Mouse (Mus musculus): ENCODE measurements around the gene Cbx2.

Gene Cbx2

GRCm38 (mm10) chr11:119017506-119017905 is 5.3 kb upstream of the Cbx2 start:
- DNase-seq (ENCODE audit: low read depth, low spot score) = no peak

DNA sequence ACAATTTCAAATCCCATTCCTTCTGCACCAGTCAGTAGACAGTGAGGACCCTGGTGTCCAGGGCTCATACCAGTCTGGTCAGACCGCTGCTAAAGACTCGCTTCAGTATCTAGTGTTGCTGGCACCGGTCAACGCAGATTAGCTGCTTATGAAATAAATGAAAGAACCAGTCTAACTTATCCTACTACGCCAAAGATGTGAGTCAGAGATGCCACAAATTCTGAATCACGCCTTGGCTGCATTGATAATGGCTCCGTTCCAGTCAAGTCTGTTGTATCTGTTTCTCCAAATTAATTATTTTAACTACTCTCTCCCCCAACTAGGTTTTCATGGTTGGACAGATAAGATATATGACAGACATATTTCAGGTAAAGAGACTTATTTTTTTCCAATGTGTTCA is 1.6 kb upstream of the Cbx2 start:
- DNase-seq (ENCODE audit: low read depth, low spot score) = no peak

GRCm38 (mm10) chr11:119022068-119022894 is 481 bp upstream of the Cbx2 start:
- no peak for DNase-seq (ENCODE audit: low read depth, low spot score)

- DNase-seq (ENCODE audit: low read depth, low spot score) = no peak
Observed at GRCm38 (mm10) chr11:119023616-119023980, 836 bp downstream of the Cbx2 start.

- no peak for DNase-seq (ENCODE audit: low read depth, low spot score)
Observed at GRCm38 (mm10) chr11:119024260-119024659, 1.5 kb downstream of the Cbx2 start.

DNA sequence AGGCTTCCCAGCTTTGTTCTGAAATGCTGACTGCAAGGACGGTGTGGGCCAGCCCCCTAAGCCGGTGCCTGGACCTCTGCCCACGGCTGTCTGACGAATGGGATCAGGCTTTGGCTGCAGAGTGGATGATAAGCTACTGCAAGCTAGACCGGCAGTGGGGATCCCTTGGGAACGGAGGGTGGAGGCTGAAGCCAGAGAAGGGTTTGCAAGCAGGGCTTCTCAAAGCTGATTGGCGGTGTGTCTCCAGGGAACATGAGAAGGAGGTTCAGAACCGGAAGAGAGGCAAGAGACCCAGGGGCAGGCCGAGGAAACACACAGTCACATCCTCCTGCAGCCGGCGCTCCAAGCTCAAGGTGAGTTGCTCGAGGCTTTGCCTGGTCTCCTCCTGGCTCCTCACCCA is 3.4 kb downstream of the Cbx2 start:
- no peak for DNase-seq (ENCODE audit: low read depth, low spot score)

DNA sequence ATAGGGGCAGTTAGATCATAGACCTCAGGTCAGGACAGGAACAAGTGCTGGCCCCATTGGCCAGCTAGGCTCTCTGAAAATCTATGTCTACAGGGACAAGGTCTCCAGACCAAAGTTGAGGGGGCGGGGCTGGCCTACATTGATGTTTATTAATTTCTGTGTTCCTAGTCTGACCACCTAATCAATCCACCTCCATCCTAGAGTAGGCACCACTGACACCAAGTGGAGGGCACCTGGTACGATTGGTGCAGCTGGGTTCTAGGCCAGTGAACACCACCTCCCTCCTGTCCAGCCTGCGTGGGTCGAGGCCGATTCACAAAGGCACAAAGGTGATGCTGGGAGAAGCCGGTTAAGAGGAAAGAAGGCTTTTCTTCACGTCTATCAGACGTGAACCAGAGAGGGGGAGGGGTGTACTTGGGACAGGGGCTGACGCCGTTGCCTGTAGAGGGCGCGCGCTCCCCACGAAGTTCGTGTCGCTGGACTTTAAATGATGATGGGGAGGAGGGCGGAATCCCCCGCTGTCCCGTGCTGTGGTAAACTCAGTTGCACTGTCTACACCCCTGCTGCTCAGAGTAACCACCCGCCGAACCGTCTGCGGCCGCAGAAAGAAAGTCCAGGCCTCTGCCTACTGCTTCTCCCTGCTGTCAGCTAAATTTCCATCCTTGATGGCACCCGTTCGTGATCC is 11.3 kb downstream of the Cbx2 start:
- peak; percentile 88 for DNase-seq (ENCODE audit: low read depth, low spot score)

- peak; percentile 18 for DNase-seq (ENCODE audit: low read depth, low spot score)
Observed at GRCm38 (mm10) chr11:119034635-119035034, 11.9 kb downstream of the Cbx2 start.

DNA sequence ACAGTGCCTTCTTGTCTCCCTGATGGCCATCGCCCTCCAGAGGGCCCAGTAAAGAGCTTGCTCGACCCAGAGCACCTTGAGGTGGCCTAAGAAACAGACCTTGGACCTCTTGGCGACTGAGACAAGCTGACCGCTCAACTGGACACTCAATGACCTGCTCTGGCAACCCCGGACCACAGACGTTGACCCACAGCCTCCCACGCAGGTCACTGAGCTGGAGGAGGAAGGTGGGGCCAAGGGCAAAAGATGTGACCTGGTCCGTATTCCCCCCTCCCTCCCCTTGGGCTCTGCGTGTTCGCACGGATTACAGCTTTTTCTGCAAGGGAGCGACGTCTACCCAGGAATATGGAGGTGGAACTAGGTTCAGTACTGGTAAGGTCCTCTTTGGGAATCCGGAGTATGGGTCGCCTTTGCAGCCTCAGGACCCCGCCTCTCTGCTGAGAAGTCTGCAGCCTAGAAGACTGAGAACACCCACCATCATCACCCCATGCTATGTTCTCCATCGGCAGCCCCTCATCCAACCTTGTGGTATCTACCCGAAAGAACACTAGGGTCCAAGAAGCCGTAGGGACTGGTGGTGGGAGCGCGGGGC is 12.4 kb downstream of the Cbx2 start:
- DNase-seq (ENCODE audit: low read depth, low spot score) = no peak

DNA sequence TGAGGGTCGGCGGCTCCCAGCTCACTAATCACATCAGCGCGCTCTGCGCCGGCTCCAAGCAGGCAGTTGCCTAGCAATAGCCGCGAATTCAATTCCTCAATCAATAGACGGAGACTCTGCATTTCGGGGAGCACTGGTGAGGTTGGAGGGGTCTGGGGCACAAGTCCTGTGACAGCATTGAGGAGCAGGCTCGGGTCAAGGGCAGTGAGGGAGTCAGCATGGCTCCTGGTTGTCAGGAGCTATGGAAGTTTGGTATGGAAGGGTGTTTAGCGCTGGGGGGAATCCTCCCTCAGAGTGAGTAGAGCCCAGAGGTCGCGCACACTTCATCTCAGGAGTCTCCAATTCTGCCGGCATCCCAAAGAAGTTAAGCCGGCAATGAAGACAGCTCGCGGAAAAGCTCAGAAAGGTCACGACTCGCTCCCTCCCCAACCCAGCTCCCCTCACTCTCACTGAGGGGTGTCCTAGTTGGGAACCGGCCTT is 13.0 kb downstream of the Cbx2 start:
- DNase-seq (ENCODE audit: low read depth, low spot score) = peak; percentile 58

GRCm38 (mm10) chr11:119036447-119036846 is 13.7 kb downstream of the Cbx2 start:
- peak; percentile 23 for DNase-seq (ENCODE audit: low read depth, low spot score)

DNA sequence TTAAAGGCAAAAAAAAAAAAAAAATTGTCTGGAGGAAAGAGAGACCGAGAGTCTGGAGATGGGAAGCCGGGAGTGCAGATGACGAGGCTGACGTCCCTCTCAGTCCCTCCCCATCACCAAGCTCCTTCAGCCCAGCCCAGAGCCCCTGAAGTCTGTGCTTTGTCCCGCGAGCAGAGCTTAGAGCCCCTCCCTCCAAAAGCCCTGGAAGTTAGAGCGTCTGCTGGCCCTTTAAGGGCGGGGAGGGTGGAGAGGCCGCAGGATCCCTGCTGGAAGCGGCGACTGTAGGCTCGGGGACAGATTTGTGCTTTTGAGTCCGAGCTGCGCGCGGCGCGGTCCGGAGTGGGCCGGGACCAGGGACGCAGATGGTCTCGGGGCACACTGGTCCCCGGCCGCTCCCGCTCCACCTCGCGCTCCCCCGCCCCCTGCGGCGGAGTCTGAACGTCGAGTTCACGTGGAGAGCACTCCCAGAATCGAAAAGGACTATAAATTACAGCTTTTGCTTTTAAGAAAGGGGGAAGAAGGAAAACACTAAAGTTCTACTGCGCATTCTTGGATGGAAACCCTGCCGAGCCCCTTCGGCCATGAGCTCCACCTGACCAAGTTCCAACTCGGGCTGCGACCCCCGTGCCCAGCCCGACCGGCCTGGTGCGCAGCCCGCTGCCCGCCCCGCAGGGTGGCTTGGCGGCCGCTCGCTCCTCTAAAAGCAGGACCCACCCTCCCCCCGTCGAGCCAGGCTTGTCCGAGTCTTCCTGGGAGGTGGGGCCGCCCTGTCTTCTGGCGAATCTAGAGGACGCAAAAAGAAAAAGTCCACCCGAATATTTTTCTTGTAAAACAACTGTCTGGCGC is 14.4 kb downstream of the Cbx2 start:
- peak; percentile 75 for DNase-seq (ENCODE audit: low read depth, low spot score)

DNA sequence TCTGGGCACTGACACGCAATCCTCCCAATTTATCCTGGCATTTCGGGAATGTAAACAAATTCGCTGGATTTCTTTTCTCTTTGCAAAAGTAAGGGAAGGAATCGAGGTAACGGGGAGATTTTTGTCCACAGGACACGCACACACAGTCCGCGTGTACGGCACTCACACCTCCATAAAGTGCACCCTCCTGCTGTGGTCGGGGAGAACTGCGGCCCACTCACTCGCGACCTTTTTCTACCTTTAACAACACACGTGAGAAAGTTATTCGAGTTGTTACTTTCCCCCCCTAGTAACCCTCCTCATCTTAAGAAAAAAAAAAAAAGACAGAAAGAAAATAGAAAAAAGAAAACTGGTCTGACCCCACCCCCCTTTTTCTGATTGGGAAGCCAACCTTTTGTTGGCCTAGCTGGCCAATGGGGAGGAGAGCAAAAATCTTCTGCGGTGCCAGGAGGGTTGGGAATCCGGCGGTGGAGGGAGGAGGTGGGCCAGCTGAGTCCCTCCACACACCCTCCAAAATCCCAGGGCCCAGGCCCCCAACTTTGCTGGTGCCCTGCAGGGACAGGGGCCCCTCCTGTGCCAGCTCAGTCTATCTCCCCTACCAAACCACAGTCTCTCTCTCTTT is 15.1 kb downstream of the Cbx2 start:
- peak; percentile 20 for DNase-seq (ENCODE audit: low read depth, low spot score)

GRCm38 (mm10) chr11:119038744-119039484 is 16.2 kb downstream of the Cbx2 start:
- no peak for DNase-seq (ENCODE audit: low read depth, low spot score)

DNA sequence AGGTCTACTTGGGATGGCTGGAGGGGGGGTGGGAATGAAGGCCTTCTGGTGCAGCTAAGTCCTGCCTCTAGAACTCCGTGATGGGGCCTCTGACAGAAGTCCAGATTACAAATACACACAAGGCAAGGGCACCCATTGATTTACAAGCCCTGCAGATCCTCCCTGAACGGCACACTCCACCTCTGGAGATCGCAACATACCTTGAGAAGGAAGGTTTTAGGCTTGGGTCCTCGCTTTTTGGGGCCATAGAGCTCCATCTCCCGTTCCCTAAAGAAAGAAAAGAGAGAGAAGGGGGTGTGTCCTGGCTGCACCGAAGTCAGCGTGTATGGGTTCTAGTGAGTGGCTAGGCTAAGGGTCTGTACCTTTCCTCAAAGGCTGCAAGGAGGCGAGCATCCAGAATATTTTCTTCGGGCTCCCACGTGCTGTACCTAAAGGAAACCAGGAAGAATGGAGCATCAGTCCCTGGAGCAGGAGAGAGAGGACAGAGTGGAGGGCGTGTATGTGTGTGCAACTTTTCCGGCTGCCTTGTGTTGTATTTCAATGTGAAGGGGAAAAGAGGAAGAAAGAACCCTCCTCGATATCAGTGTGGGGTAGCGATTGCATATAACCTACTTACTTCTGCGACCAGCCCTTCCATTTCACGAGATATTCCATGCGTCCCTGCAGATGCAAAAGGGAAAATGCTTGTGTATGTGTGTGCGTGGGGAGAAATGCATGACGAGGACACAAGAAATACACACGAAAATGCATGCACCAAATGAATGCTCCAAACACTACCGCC is 17.2 kb downstream of the Cbx2 start:
- DNase-seq (ENCODE audit: low read depth, low spot score) = peak; percentile 18

GRCm38 (mm10) chr11:119040600-119041324 is 18.0 kb downstream of the Cbx2 start, which contains the start of gene Cbx8:
Gene Cbx8, minus strand, starts transcription at chr11:119040969.
- peak; percentile 100 for DNase-seq (ENCODE audit: low read depth, low spot score)

- peak; percentile 75 for DNase-seq (ENCODE audit: low read depth, low spot score)
Observed at GRCm38 (mm10) chr11:119041325-119041716, 18.6 kb downstream of the Cbx2 start.

- peak; percentile 63 for DNase-seq (ENCODE audit: low read depth, low spot score)
Observed at GRCm38 (mm10) chr11:119041750-119042465, 19.1 kb downstream of the Cbx2 start.
